20 mouse cellular contexts compared by ENCODE assay signal in the genomic region with DNA sequence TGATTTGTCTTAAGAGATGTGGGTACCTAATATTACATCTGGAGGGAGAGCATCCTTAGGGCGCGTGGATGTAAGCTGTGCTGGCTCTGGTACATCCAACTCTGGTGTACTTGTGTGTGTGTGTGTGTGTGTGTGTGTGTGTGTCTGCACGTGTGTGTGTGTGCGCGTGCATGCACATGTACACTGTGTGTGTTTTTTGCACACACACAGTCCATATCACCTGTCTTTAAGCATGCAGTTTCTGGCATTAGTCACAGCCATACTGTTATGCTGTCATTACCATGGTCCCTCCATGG. TPM values are rescaled to one million over a fixed set of nuclear protein-coding genes. Genes with fewer than 3 reads are reported as not detected.
DNase-seq lines count a peak whose midpoint lies in the region; ATAC-seq and TF ChIP-seq lines count a peak whose summit lies in the region.
"Had no signal": no experiment of that assay in that cellular context is flagged by ENCODE, and none has a peak within 500 bp of the region (broad histone marks: within the 10 kb centered on the region; RNA-seq: fewer than 3 reads in every experiment).

No protein-coding gene starts in this region.

- no peak for TF ChIP-seq CTCF in liver, adult 2 months (IDR thresholded peaks at IDR 0.05; ENCODE audit: low read depth, low read length)
- TF ChIP-seq CTCF in liver, postnatal 0 days (IDR thresholded peaks at IDR 0.05; ENCODE audit: low read depth), result no peak

- H3K4me3 ChIP-seq in liver, adult 2 months (ENCODE audit: insufficient read depth, low read depth, low read length), result no peak overlapping the region
- no peak overlapping the region for H3K4me3 ChIP-seq in liver, embryonic 12.5 days
- no peak overlapping the region for H3K4me3 ChIP-seq in liver, postnatal 0 days (ENCODE audit: low read depth, low read length)
- H3K4me3 ChIP-seq in midbrain, embryonic 10.5 days, result no peak overlapping the region
- no peak overlapping the region for H3K4me3 ChIP-seq in midbrain, embryonic 15.5 days
- H3K4me3 ChIP-seq: embryonic facial prominence, embryonic 10.5 days; embryonic facial prominence, embryonic 12.5 days; forebrain, embryonic 13.5 days; forebrain, embryonic 15.5 days had no signal

- no peak for DNase-seq in liver, adult 2 months (ENCODE audit: extremely low read depth, low read depth, low spot score)
- DNase-seq in liver, postnatal 0 days, result no peak
- DNase-seq in liver, result no peak
- DNase-seq in midbrain, embryonic 10.5 days (ENCODE audit: low spot score), result no peak
- no peak for DNase-seq in spleen, adult 12 weeks (ENCODE audit: low spot score)
- DNase-seq: adrenal gland, adult 8-10 months; adrenal gland, postnatal 14 days; adrenal gland, postnatal 36 days; cerebellum, adult 9-10 months; cerebellum, postnatal 10 days; cerebellum, postnatal 25 days had no signal

- TF ChIP-seq POLR2A in liver, adult 2 months (IDR thresholded peaks at IDR 0.05; ENCODE audit: extremely low read depth, insufficient read depth, low read length), result no peak

- TF ChIP-seq EP300 in liver, postnatal 0 days (IDR thresholded peaks at IDR 0.05; ENCODE audit: low read depth), result no peak

- ATAC-seq in liver, embryonic 12.5 days, result no peak
- ATAC-seq in liver, postnatal 0 days, result no peak
- no peak for ATAC-seq in midbrain, embryonic 15.5 days (replicated peaks)
- ATAC-seq: activated CD4-positive, CD25-positive, alpha-beta regulatory T cell, adult 4 months; forebrain, embryonic 13.5 days; forebrain, embryonic 15.5 days had no signal

- H3K36me3 ChIP-seq in liver, adult 2 months (ENCODE audit: control insufficient read depth, insufficient read depth, low read length), result no peaks in the 10 kb centered on the region
- H3K36me3 ChIP-seq in liver, embryonic 12.5 days, result peaks cover 10% of the 10 kb centered on the region
- H3K36me3 ChIP-seq in liver, postnatal 0 days (replicated peaks; ENCODE audit: insufficient read depth, low read length), result no peaks in the 10 kb centered on the region; the same call in 1 of the 2 replicates
- peaks cover 16% of the 10 kb centered on the region for H3K36me3 ChIP-seq in midbrain, embryonic 10.5 days
- H3K36me3 ChIP-seq in midbrain, embryonic 15.5 days (replicated peaks), result no peaks in the 10 kb centered on the region
- H3K36me3 ChIP-seq: forebrain, embryonic 15.5 days; G1E had no signal

- WGBS in liver, adult 2 months, result 77% methylated on average over 5 of the region's 5 CpGs
- WGBS in liver, embryonic 12.5 days (ENCODE audit: insufficient replicate concordance), result 93% methylated on average over 5 of the region's 5 CpGs
- 90% methylated on average over 5 of the region's 5 CpGs for WGBS in liver, postnatal 0 days (ENCODE audit: insufficient replicate concordance)
- 96% methylated on average over 5 of the region's 5 CpGs for WGBS in midbrain, embryonic 10.5 days
- WGBS in midbrain, embryonic 15.5 days, result 98% methylated on average over 5 of the region's 5 CpGs

- no peak overlapping the region for H3K4me2 ChIP-seq in liver, embryonic 12.5 days
- peak overlapping the region; percentile 36 for H3K4me2 ChIP-seq in liver, postnatal 0 days (ENCODE audit: low read depth, low read length)
- H3K4me2 ChIP-seq in midbrain, embryonic 15.5 days, result no peak overlapping the region
- H3K4me2 ChIP-seq: embryonic facial prominence, embryonic 12.5 days; forebrain, embryonic 13.5 days; forebrain, embryonic 15.5 days had no signal

- H3K27me3 ChIP-seq in liver, adult 2 months (ENCODE audit: control insufficient read depth, insufficient read depth, low read length), result no peaks in the 10 kb centered on the region
- no peaks in the 10 kb centered on the region for H3K27me3 ChIP-seq in liver, embryonic 12.5 days (replicated peaks)
- no peaks in the 10 kb centered on the region for H3K27me3 ChIP-seq in liver, postnatal 0 days (ENCODE audit: insufficient read depth, low read length)
- no peaks in the 10 kb centered on the region for H3K27me3 ChIP-seq in midbrain, embryonic 10.5 days (ENCODE audit: low read depth, poor library complexity, severe bottlenecking)
- H3K27me3 ChIP-seq in midbrain, embryonic 15.5 days (replicated peaks), result no peaks in the 10 kb centered on the region
- H3K27me3 ChIP-seq: embryonic facial prominence, embryonic 12.5 days; forebrain, embryonic 13.5 days; forebrain, embryonic 15.5 days; Patski had no signal

- H3K9ac ChIP-seq in liver, adult 2 months (ENCODE audit: low read depth, low read length), result peak overlapping the region; percentile 55
- no peak overlapping the region for H3K9ac ChIP-seq in liver, embryonic 12.5 days
- peak overlapping the region; percentile 10; the same call in 1 of the 2 replicates for H3K9ac ChIP-seq in liver, postnatal 0 days (replicated peaks)
- no peak overlapping the region for H3K9ac ChIP-seq in midbrain, embryonic 15.5 days
- H3K9ac ChIP-seq: embryonic facial prominence, embryonic 12.5 days; forebrain, embryonic 13.5 days; forebrain, embryonic 15.5 days had no signal

- H3K27ac ChIP-seq in liver, adult 2 months (replicated peaks; ENCODE audit: insufficient read depth, low read depth, low read length), result peak overlapping the region; percentile 80
- H3K27ac ChIP-seq in liver, embryonic 12.5 days, result no peak overlapping the region; the same call in 1 of the 2 replicates
- peak overlapping the region; percentile 96 for H3K27ac ChIP-seq in liver, postnatal 0 days (ENCODE audit: low read depth)
- peak overlapping the region; percentile 68; the same call in 1 of the 2 replicates for H3K27ac ChIP-seq in midbrain, embryonic 10.5 days (replicated peaks)
- no peak overlapping the region for H3K27ac ChIP-seq in midbrain, embryonic 15.5 days
- H3K27ac ChIP-seq: embryonic facial prominence, embryonic 10.5 days; embryonic facial prominence, embryonic 12.5 days; forebrain, embryonic 13.5 days; forebrain, embryonic 15.5 days had no signal

- peaks cover 50% of the 10 kb centered on the region for H3K79me2 ChIP-seq in liver, adult 2 months (ENCODE audit: control insufficient read depth, insufficient read depth, low read length)

- no peaks in the 10 kb centered on the region for H3K9me3 ChIP-seq in liver, embryonic 12.5 days (replicated peaks)
- H3K9me3 ChIP-seq in liver, postnatal 0 days (ENCODE audit: low read length), result no peaks in the 10 kb centered on the region
- 0 out of 2 replicates have a peak, but pooled peaks cover 7% of the 10 kb centered on the region for H3K9me3 ChIP-seq in midbrain, embryonic 10.5 days (replicated peaks)
- H3K9me3 ChIP-seq in midbrain, embryonic 15.5 days, result no peaks in the 10 kb centered on the region
- H3K9me3 ChIP-seq: forebrain, embryonic 13.5 days; forebrain, embryonic 15.5 days had no signal

- peaks cover 42% of the 10 kb centered on the region for H3K4me1 ChIP-seq in liver, adult 2 months (ENCODE audit: control insufficient read depth, insufficient read depth, low read length)
- H3K4me1 ChIP-seq in liver, embryonic 12.5 days, result peaks cover 58% of the 10 kb centered on the region
- peaks cover 53% of the 10 kb centered on the region for H3K4me1 ChIP-seq in liver, postnatal 0 days (ENCODE audit: insufficient read depth)
- peaks cover 87% of the 10 kb centered on the region for H3K4me1 ChIP-seq in midbrain, embryonic 10.5 days
- peaks cover 54% of the 10 kb centered on the region for H3K4me1 ChIP-seq in midbrain, embryonic 15.5 days

RNA-seq across cellular contexts. Expression of a gene that starts 48.4 kb away (rescaled TPM):
- total RNA-seq in liver, adult 2 months (2014; rRNA removed), result 9.3 and 11.3 TPM in 2 replicates
- polyA plus RNA-seq in liver, adult 2 months (2012; rRNA removed), result 7.3 and 11.3 TPM in 2 replicates
- 36.6 and 37.5 TPM in 2 replicates for polyA plus RNA-seq in liver, embryonic 12.5 days (2016; fragmentation: Nextera tagmentation; extraction: Ambion mirVana)
- 23.3 and 23.5 TPM in 2 replicates for polyA plus RNA-seq in liver, postnatal 0 days (2015; fragmentation: Nextera tagmentation; extraction: Ambion mirVana)
- polyA plus RNA-seq in midbrain, embryonic 10.5 days (2016; fragmentation: Nextera tagmentation; extraction: Ambion mirVana), result 35.3 and 47.5 TPM in 2 replicates
- 67.4 and 78.1 TPM in 2 replicates for polyA plus RNA-seq in midbrain, embryonic 15.5 days (2015; fragmentation: Nextera tagmentation; extraction: Ambion mirVana)
- total RNA-seq: G1E had no signal
- polyA plus RNA-seq: G1E had no signal

Comparison
In these comparisons a context has a peak if more than half of its experiments do, and no peak if none do; other contexts are left out.
1. H3K27ac ChIP-seq: peak in liver, adult 2 months (single experiment), liver, postnatal 0 days (single experiment) and midbrain, embryonic 10.5 days (single experiment); none in liver, embryonic 12.5 days (single experiment) and midbrain, embryonic 15.5 days (single experiment).
2. H3K9ac ChIP-seq: peak in liver, adult 2 months (single experiment) and liver, postnatal 0 days (single experiment); none in liver, embryonic 12.5 days (single experiment) and midbrain, embryonic 15.5 days (single experiment).